Comparison of ENCODE assay signal across 24 mouse cellular contexts in genomic region chr3:37762303-37762702, GRCm38 (mm10). TPM values are rescaled to one million over a fixed set of nuclear protein-coding genes. Genes with fewer than 3 reads are reported as not detected.
DNase-seq lines count a peak whose midpoint lies in the region; ATAC-seq and TF ChIP-seq lines count a peak whose summit lies in the region.
"Had no signal": no experiment of that assay in that cellular context is flagged by ENCODE, and none has a peak within 500 bp of the region (broad histone marks: within the 10 kb centered on the region; RNA-seq: fewer than 3 reads in every experiment).

No protein-coding gene starts in this region.

- TF ChIP-seq EP300 in lung, postnatal 0 days (IDR thresholded peaks at IDR 0.05), result no peak; the same call in 1 of the 2 replicates

- H3K4me1 ChIP-seq in lung, postnatal 0 days (ENCODE audit: insufficient read depth, low read depth, low read length), result peaks cover 12% of the 10 kb centered on the region

- TF ChIP-seq CTCF in lung, postnatal 0 days (IDR thresholded peaks at IDR 0.05), result no peak

- no peak overlapping the region for H3K27ac ChIP-seq in lung, postnatal 0 days (ENCODE audit: low read length)
- H3K27ac ChIP-seq: forebrain, embryonic 10.5 days; forebrain, embryonic 13.5 days; heart, embryonic 13.5 days; hindbrain, embryonic 12.5 days; hindbrain, embryonic 15.5 days had no signal

- H3K4me3 ChIP-seq in lung, postnatal 0 days (ENCODE audit: low read depth, low read length), result no peak overlapping the region
- H3K4me3 ChIP-seq: forebrain, embryonic 10.5 days; forebrain, embryonic 13.5 days; heart, embryonic 13.5 days; hindbrain, embryonic 12.5 days; hindbrain, embryonic 15.5 days had no signal

- ATAC-seq in lung, postnatal 0 days, result no peak
- peak; percentile 67 for ATAC-seq in common myeloid progenitor, adult 5-6 weeks (replicated peaks; ENCODE audit: low read depth, poor library complexity, severe bottlenecking)
- ATAC-seq in megakaryocyte progenitor cell, adult 5-6 weeks (replicated peaks; ENCODE audit: poor library complexity), result peak; percentile 54
- ATAC-seq: CD4-positive, CD25-positive, alpha-beta regulatory T cell, adult 4 months; forebrain, embryonic 13.5 days; forebrain, embryonic 16.5 days had no signal

- intact Hi-C loops in gastrocnemius, postnatal 36 days (cut with DNase I), result no loop called here

- peak; percentile 27 for DNase-seq in lung, postnatal 0 days (ENCODE audit: low spot score)
- DNase-seq in lung, postnatal 36 days, result no peak
- no peak for DNase-seq in urinary bladder, postnatal 10 days (ENCODE audit: low spot score)
- DNase-seq in urinary bladder, adult 18-20 months (ENCODE audit: low spot score in 2 of 2), result no peak
- DNase-seq in gastrocnemius, postnatal 36 days, result no peak
- DNase-seq: adrenal gland, adult 2 months; adrenal gland, postnatal 14 days; cerebellum, adult 11 months; cerebellum, adult 2 months; cerebellum, postnatal 10 days; cerebellum, postnatal 36 days; gastrocnemius, postnatal 10 days; heart, adult 18-20 months; heart, postnatal 14 days; heart, postnatal 4 days had no signal

- no peak overlapping the region for H3K9ac ChIP-seq in lung, postnatal 0 days (replicated peaks; ENCODE audit: low read depth)
- H3K9ac ChIP-seq: forebrain, embryonic 13.5 days; heart, embryonic 13.5 days; hindbrain, embryonic 12.5 days; hindbrain, embryonic 15.5 days had no signal

- H3K36me3 ChIP-seq in lung, postnatal 0 days (ENCODE audit: insufficient read depth, low read length), result no peaks in the 10 kb centered on the region
- H3K36me3 ChIP-seq: forebrain, embryonic 10.5 days; heart, embryonic 13.5 days; hindbrain, embryonic 12.5 days; hindbrain, embryonic 15.5 days had no signal

- H3K4me2 ChIP-seq in lung, postnatal 0 days (replicated peaks; ENCODE audit: low read depth, low read length), result no peak overlapping the region
- H3K4me2 ChIP-seq: forebrain, embryonic 13.5 days; heart, embryonic 13.5 days; hindbrain, embryonic 12.5 days; hindbrain, embryonic 15.5 days had no signal

- H3K9me3 ChIP-seq in lung, postnatal 0 days (ENCODE audit: low read length), result no peaks in the 10 kb centered on the region
- H3K9me3 ChIP-seq: forebrain, embryonic 10.5 days; forebrain, embryonic 13.5 days; heart, embryonic 13.5 days; hindbrain, embryonic 12.5 days; hindbrain, embryonic 15.5 days had no signal

- WGBS in lung, postnatal 0 days, result 43% methylated on average over 3 of the region's 3 CpGs

- H3K27me3 ChIP-seq in lung, postnatal 0 days (replicated peaks; ENCODE audit: insufficient read depth, low read length), result no peaks in the 10 kb centered on the region
- H3K27me3 ChIP-seq: forebrain, embryonic 13.5 days; heart, embryonic 13.5 days; hindbrain, embryonic 12.5 days; hindbrain, embryonic 15.5 days had no signal

RNA-seq across cellular contexts. Expression of gene Gm5148, which starts 38.0 kb away (rescaled TPM):
- 10.1 and 11.7 TPM in 2 replicates for polyA plus RNA-seq in lung, postnatal 0 days (2015; fragmentation: Nextera tagmentation; extraction: Ambion mirVana)
- 47.1 and 54.4 TPM in 2 replicates for total RNA-seq in common myeloid progenitor, adult 5-6 weeks (2017)
- total RNA-seq in megakaryocyte progenitor cell, adult 5-6 weeks (2015), result 0.39 and 0.52 TPM in 2 replicates
- total RNA-seq in megakaryocyte progenitor cell, adult 5-6 weeks (2017), result 20.9 and 25.2 TPM in 2 replicates
- total RNA-seq in gastrocnemius, postnatal 36 days (2021), result not detected
- total RNA-seq: adrenal gland, postnatal 14 days; heart, adult 18-20 months; heart, postnatal 14 days had no signal
